Mouse (Mus musculus): ENCODE measurements around the gene Sgms1.

Gene Sgms1

DNA sequence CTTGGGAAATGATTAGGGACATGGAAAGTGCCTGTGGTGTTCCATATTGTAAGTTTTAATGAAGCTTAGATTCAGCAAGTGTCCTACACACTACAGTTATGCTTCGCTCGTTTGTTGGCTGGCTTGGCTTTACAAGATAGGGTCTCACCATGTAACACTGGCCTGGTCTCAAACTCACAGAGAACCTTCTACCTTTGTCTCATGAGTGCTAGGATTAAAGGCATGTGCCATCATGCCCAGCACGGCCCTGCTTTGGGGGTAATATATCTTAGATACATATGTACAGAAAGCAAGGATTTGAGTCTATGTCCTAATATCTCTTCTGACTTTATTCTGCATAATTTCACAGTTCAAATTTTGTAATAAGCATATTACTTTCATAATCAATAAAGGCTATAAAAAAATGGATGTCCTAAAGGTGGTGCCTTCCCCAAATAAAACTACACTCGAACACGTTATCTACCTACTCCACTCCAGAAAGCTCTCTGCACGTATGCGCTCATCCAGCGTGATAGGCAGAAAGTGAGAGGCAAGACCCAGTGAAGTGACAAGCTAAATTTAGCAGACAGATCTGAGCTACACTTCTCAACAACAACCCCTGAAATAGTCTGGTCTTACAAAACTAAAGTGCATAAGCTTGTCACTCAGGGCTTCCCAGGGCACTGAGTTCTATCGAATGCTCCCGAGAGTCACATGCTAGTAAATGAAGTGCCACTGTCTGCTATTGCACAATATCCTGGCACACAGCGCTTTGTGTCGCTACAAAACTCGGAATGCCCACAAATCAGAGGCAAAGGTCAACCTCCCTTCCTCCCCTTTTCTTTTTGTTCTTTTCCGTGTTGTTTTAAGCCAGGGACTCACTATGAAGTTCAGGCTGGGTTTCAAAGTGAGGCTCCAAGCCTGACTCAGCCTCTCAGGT, 208.5 kb downstream of the Sgms1 start:
- DNase-seq (ENCODE audit: low read depth, low spot score) = no peak

DNA sequence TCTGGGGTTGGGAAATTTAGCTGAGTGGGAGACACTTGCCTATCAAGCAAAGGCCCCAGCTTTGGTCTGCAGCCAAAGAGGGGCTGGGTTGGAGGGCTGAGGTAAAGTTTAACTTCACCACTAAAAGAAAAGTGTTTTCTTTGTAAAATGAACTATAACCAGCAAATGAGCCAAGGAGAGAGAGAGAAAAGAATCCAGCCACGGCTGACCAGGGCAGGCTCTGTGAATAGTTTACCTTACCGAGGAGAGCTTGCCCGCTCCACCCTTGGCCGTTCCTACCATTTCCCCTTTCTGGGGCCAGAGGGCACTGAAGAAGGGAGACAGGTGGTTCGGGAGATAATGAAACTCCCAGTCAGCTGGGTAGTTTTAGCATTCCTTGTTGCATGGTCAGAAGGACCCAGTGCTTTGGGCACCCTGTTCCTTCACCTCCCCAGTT, 209.5 kb downstream of the Sgms1 start:
- DNase-seq (ENCODE audit: low read depth, low spot score) = no peak

- no peak for DNase-seq (ENCODE audit: low read depth, low spot score)
Measured at GRCm38 (mm10) chr19:32179514-32179913, 210.0 kb downstream of the Sgms1 start.

DNA sequence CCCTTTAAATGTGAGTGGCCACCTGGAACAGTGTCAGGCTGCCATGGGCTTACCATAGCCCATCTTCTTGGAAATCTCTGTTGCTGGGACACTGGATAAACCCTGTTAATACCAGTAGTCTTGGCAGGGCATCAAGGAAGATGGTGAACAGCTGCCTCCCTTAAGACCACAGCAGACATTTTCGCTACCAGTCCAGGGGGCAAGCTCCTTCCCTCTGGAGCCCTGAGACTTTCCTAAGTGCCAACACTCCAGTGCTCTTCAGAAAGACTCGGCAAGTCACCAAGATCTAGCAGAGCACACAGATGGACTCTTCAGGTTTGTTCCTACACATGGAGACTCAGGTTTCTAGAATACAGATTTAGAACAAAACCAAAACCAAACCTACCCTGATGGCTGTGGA, 211.4 kb downstream of the Sgms1 start:
- peak; percentile 63 for DNase-seq (ENCODE audit: low read depth, low spot score)

DNA sequence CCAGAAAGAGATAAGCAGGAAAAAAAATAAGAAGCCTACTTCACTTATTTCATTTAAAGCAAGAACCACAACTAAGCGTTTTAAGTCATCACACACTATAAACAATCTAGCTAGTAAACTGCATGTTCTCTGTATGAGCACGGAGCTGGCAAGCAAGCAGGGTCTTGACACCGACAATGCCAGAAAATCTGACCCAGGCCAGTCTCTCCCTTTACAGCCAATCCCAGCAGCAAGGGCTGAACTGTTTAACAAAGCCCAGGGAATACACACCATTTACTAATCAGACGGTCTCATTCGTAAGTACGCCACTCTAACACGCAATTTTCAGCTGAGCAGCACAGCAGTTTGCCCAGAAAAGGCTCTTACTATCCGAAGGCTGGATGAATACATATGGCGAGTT, 213.1 kb downstream of the Sgms1 start:
- no peak for DNase-seq (ENCODE audit: low read depth, low spot score)

- no peak for DNase-seq (ENCODE audit: low read depth, low spot score)
Measured at GRCm38 (mm10) chr19:32175991-32176390, 213.5 kb downstream of the Sgms1 start.

DNA sequence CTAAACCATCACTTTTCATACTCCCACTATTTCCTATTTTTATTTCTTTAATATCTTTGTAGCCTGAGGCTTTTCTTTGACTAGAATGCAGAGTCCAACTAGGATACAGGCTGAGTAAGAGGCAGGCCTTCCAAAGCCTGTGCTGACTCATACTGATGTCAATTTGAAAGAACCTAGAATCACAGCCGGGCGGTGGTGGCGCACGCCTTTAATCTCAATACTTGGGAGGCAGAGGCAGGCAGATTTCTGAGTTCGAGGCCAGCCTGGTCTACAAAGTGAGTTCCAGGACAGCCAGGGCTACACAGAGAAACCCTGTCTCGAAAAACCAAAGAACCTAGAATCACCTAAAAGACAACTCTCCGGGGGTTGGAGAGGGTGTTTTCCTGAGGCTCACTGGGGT, 214.5 kb downstream of the Sgms1 start:
- no peak for DNase-seq (ENCODE audit: low read depth, low spot score)

- no peak for DNase-seq (ENCODE audit: low read depth, low spot score)
Measured at GRCm38 (mm10) chr19:32174561-32174960, 215.0 kb downstream of the Sgms1 start.

DNA sequence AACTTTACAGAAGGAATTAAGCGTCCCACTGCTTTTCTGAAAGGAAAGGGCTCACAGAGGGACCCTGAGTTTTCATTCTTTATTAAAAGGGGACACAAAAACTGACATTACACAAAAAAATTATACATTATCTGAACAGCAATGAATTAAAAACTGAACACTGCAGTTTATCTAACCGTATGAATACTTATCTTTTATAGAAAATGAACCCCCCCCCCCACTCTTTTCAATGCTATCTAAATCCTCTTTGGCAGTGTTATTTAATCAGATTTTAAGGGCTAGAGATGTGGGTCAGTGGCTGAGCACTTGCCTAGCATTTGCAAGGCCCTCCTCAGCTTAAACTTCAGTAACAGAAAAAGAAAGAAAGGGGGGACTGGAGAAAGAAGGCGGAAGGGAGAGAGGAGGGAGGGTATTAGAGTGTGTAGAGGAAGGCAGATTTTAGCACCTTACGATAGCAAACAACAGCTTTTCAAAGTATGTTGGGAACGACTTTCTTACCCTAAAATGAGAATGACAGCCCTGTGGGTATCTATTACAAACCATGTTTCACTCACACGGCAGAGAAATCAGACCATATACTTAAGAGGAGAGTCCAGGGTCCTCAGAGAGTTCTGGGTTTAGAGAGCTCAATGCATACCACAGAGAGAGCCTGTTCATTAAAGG, 215.9 kb downstream of the Sgms1 start:
- DNase-seq (ENCODE audit: low read depth, low spot score) = no peak

DNA sequence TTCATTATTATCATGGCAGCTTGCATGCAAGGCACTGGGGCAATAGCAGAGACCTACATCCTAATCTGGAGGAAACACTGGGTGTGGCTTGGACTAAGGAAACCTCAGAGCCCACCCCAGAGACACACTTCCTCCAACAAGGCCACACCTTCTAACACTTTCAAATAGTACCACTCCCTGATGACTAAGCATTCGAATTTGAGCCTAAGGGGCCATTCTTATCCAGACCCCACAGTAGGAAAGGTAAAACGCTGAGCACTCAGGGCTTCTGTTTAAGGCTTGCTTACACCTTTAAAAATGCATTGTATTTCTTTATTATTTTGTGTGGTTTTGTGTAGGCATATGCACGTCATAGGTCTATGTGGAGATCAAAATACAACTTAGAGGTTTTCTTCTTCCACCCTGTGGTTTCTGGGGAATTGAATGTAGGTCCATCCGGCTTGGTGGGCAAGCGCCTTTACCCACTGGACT, 217.0 kb downstream of the Sgms1 start:
- no peak for DNase-seq (ENCODE audit: low read depth, low spot score)

- no peak for DNase-seq (ENCODE audit: low read depth, low spot score)
Measured at GRCm38 (mm10) chr19:32171981-32172380, 217.5 kb downstream of the Sgms1 start.

GRCm38 (mm10) chr19:32169634-32170540, 219.6 kb downstream of the Sgms1 start:
- peak; percentile 60 for DNase-seq (ENCODE audit: low read depth, low spot score)

- no peak for DNase-seq (ENCODE audit: low read depth, low spot score)
Measured at GRCm38 (mm10) chr19:32168031-32168430, 221.5 kb downstream of the Sgms1 start.

- no peak for DNase-seq (ENCODE audit: low read depth, low spot score)
Measured at GRCm38 (mm10) chr19:32166823-32167605, 222.5 kb downstream of the Sgms1 start.

- no peak for DNase-seq (ENCODE audit: low read depth, low spot score)
Measured at GRCm38 (mm10) chr19:32165711-32166110, 223.8 kb downstream of the Sgms1 start.

GRCm38 (mm10) chr19:32164128-32164527, 225.4 kb downstream of the Sgms1 start:
- no peak for DNase-seq (ENCODE audit: low read depth, low spot score)

DNA sequence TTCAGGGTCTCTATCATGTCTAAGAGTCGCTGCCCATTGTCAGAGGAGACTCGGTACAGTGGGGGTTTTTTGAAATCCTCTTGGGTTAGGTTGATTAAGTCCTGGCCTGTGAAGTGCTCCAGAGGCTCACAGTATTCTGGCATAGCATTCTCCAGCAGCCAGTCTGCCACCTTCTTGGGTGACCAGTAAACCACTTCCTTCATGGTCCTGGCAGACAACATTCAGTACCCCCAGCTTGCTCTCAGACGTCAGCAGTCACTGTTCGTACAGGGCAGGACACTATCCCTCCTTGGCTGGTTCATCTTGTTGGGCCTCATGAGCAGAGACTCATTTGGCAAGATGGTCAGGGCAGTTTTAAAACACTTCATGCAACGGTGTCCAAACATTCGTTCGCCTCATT, 229.6 kb downstream of the Sgms1 start:
- no peak for DNase-seq (ENCODE audit: low read depth, low spot score)

DNA sequence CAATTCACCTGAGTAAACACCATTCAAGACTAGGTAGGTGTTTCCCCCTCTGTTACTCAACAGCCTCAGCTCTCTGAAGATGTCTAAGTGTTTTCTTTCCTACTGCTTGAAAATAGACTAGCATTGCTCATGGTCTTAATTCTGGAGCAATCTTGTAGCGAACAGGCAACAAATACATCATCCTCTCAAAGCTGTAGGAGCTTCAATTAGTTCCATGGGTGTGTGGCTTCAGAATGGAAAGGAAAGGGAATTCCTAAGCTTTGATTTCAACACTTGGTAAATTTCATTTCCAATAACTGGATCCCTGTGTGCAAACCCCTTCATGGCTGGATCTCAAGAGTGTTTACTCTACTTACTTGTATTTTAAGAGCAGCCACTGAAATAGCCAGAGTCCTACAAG, 230.3 kb downstream of the Sgms1 start:
- DNase-seq (ENCODE audit: low read depth, low spot score) = no peak

- no peak for DNase-seq (ENCODE audit: low read depth, low spot score)
Measured at GRCm38 (mm10) chr19:32157045-32157444, 232.5 kb downstream of the Sgms1 start.

DNA sequence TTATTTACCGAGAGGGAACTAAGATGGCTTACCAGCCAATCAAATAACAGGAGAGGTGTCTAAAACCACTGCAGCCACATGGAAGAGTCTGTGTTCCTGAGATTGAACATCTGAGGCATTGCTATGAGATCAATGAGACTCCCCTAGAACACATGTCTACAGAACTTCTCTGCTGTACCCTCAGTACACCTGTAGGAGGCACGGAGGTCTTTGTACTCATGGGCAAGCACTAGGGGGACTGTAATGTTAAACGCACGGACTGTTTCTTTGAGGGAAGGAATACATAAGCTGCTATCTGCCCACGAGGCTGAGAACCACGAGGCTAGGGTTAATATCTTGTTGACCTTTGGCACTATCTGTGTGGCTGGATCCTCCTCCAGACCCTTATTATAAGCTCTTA, 237.0 kb downstream of the Sgms1 start:
- DNase-seq (ENCODE audit: low read depth, low spot score) = no peak

DNA sequence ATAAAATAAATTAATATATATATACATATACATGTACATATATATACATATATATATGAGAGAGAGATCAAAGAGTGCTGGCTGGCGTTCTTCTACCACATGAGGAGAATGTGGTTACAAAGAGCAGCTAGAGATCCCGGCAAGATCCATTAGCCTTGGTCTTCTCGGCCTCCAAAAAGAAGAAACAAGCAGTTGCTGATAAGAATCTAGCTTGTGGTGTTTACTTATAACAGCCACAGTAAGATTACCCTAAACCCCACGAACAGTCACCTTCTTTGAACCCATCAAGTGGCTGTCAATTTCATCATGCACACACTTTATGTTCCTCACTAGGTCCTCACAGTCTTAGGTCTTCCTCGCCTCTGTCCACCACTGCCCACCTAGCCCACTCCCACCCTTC, 240.8 kb downstream of the Sgms1 start:
- DNase-seq (ENCODE audit: low read depth, low spot score) = no peak
